Mouse (Mus musculus): ENCODE data around the gene Rgs7. TPM values are rescaled to one million over a fixed set of nuclear protein-coding genes. Genes with fewer than 3 reads are reported as not detected.

Rgs7 gene
- polyA plus RNA-seq, 1 experiment from 2014 or later, result not detected

DNA sequence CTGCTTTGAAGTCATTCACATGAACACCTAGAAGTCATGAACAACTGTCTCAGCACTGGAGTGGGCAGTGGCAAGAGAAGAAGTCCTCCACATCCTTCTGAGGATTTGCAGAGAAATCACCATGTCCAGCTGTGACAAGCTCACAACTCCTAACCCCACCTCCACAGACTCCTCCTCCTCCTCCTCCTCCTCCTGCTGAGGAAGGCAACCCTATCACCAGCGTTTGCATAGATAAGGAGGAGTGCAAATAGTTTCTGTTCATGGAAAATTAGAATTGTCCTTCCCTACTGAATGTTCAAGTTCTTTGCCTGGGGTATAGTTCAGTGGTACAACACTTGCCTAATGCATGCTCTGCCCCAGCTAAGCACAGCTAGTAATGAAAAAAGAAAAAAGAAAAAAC lies 386.0 kb downstream of the Rgs7 start:
- H3K36me3 ChIP-seq (ENCODE audit: inconsistent target), result no peaks in the 10 kb centered on the region
- no peaks in the 10 kb centered on the region for H3K79me2 ChIP-seq (ENCODE audit: inconsistent target)
- no peak overlapping the region for H3K4me3 ChIP-seq (ENCODE audit: inconsistent target)
- 33% methylated on average over 1 of the region's 1 CpGs for WGBS (ENCODE audit: missing documents)
- no peak overlapping the region for H3K27ac ChIP-seq

DNA sequence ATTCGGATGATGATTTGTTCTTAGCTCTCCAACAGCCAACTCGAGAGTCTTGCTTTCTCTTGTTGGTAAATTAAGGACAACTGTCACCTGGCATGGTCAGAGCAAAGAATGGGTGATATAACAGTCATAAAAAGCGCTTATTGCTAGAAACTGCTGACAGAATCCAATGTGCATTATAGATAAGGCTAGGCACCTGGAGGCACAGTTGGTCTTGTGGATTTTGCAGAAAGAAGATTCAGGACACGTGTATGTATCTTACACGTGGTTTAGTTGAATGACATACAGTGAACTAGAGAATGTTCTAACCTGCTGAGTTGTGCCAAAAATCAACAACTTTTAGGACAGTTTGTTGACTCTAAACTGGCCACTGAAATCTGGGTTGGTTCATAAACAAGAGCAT lies 386.9 kb downstream of the Rgs7 start:
- 76% methylated on average over 5 of the region's 5 CpGs for WGBS (ENCODE audit: missing documents)
- Histone ChIP-seq H3K4me3 (ENCODE audit: inconsistent target) (no peak overlapping the region), H3K36me3 (ENCODE audit: inconsistent target) (no peaks in the 10 kb centered on the region), H3K27ac (no peak overlapping the region), H3K79me2 (ENCODE audit: inconsistent target) (no peaks in the 10 kb centered on the region)

DNA sequence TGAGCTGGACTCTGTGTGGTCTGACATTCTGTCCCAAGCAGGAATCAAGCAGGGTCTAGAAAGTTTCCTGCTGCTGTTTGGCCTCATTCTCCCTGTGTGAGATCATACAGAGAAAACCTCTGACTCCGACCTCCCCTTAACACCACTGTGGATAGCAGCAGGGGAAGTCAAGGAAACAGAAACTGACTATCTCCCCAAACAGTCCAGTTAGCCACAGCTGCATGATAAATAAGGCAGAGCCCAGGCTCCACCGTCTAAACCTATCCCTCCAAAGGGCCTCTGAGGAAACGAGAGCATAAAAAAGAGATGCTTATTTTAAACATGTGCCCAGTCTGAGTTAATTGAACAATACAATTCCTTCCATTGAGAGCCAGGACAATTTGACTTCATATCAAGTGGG lies 395.3 kb downstream of the Rgs7 start:
- Histone ChIP-seq H3K27ac (no peak overlapping the region), H3K4me3 (ENCODE audit: inconsistent target) (no peak overlapping the region), H3K79me2 (ENCODE audit: inconsistent target) (no peaks in the 10 kb centered on the region), H3K36me3 (ENCODE audit: inconsistent target) (no peaks in the 10 kb centered on the region)
- WGBS (ENCODE audit: missing documents), result 47% methylated on average over 3 of the region's 3 CpGs

GRCm38 (mm10) chr1:175082104-175082503 lies 410.2 kb downstream of the Rgs7 start:
- 80% methylated on average over 1 of the region's 1 CpGs for WGBS (ENCODE audit: missing documents)
- Histone ChIP-seq H3K36me3 (ENCODE audit: inconsistent target) (no peaks in the 10 kb centered on the region), H3K27ac (no peak overlapping the region), H3K4me3 (ENCODE audit: inconsistent target) (no peak overlapping the region), H3K79me2 (ENCODE audit: inconsistent target) (no peaks in the 10 kb centered on the region)

DNA sequence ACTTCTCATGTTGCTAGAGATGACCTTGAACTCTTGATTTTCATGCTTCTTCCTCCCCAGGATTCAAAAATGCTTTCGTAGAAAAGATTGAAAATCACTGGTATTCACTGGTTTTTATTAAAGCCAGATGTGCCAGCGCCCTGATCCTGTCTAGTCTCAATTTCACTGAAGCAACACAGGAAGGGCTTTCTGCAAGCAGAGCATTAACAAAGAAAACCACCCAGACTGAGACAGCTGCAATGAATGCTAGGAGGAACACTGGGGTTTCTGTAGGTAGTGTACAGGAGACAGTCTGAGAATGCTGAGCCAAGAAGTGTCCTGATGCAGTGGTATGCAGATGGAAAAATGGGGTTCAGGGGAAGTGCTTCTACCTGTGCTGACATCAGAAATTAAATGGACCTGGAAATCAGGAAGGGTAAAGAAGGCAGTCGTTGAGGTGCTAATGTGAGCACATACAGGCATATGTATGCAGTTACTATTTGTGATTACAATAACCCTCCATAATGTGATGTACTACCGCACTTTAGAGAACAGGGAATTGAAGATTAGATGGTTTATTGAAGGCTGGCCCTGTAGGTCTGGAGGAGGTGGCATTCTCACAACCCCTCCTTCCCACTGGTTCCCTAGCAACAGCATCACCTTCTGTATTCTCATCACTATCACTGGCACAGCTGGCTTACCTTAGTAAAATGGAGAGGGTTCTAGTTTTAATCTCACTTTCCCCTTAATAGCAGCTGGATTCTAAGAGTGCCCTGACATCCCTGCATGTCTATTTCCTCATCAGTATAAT lies 412.3 kb downstream of the Rgs7 start:
- Histone ChIP-seq H3K79me2 (ENCODE audit: inconsistent target) (no peaks in the 10 kb centered on the region), H3K4me3 (ENCODE audit: inconsistent target) (no peak overlapping the region), H3K36me3 (ENCODE audit: inconsistent target) (no peaks in the 10 kb centered on the region), H3K27ac (no peak overlapping the region)
- WGBS (ENCODE audit: missing documents), result 86% methylated on average over 4 of the region's 4 CpGs

- 81% methylated on average over 1 of the region's 1 CpGs for WGBS (ENCODE audit: missing documents)
- no peaks in the 10 kb centered on the region for H3K36me3 ChIP-seq (ENCODE audit: inconsistent target)
- H3K4me3 ChIP-seq (ENCODE audit: inconsistent target), result no peak overlapping the region
- H3K27ac ChIP-seq, result no peak overlapping the region
- no peaks in the 10 kb centered on the region for H3K79me2 ChIP-seq (ENCODE audit: inconsistent target)
These were observed 418.6 kb downstream of the Rgs7 start for GRCm38 (mm10) chr1:175073500-175074232.

- H3K4me3 ChIP-seq (ENCODE audit: inconsistent target), result no peak overlapping the region
- WGBS (ENCODE audit: missing documents), result 83% methylated on average over 4 of the region's 4 CpGs
- no peak overlapping the region for H3K27ac ChIP-seq
- H3K36me3 ChIP-seq (ENCODE audit: inconsistent target), result no peaks in the 10 kb centered on the region
- H3K79me2 ChIP-seq (ENCODE audit: inconsistent target), result no peaks in the 10 kb centered on the region
These were observed 422.5 kb downstream of the Rgs7 start for GRCm38 (mm10) chr1:175069758-175070290.

DNA sequence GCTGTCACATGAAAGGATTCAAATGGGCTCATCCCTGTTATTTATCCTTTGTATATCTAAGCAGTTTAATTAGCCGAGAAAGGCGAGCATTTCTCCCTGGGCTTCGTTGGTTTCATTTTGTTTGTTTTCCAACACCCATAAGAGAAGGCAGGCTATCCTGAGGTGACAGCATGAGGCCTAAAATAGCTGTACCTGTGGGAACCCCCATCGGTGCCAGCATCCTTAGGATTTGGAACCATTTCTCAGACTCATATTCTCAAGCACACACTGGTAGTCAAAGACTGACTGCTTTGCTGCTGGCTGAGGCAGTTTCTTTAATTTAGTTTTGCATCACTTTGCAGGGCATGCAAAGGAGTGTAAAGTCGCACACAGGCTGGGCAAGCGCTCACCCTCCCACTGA lies 443.2 kb downstream of the Rgs7 start:
- no peaks in the 10 kb centered on the region for H3K79me2 ChIP-seq (ENCODE audit: inconsistent target)
- H3K4me3 ChIP-seq (ENCODE audit: inconsistent target), result no peak overlapping the region
- 85% methylated on average over 6 of the region's 6 CpGs for WGBS (ENCODE audit: missing documents)
- H3K27ac ChIP-seq, result no peak overlapping the region
- H3K36me3 ChIP-seq (ENCODE audit: inconsistent target), result no peaks in the 10 kb centered on the region

- WGBS (ENCODE audit: missing documents), result 54% methylated on average over 4 of the region's 4 CpGs
- Histone ChIP-seq H3K36me3 (ENCODE audit: inconsistent target) (no peaks in the 10 kb centered on the region), H3K79me2 (ENCODE audit: inconsistent target) (no peaks in the 10 kb centered on the region), H3K27ac (no peak overlapping the region), H3K4me3 (ENCODE audit: inconsistent target) (no peak overlapping the region)
These were observed 451.0 kb downstream of the Rgs7 start for GRCm38 (mm10) chr1:175041167-175041817.

DNA sequence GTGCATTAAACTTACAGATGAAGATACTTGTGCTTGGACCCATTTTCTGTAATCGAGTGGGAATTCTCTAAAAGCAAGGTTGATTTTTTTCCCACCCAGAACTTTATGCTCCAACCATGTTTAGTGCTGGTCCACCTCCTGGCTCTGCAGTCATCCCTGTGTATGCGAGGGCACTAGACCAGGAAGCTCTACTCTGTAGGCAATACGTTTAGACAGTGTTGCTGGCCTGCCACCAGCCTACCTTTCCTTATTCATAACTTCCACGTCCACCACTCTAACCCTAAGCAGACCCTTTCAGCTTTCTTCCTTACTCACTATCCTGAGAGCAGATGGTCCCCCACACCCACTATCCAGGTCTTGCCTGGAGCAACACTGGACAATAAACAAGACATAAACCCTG lies 452.3 kb downstream of the Rgs7 start:
- Histone ChIP-seq H3K4me3 (ENCODE audit: inconsistent target) (no peak overlapping the region), H3K27ac (no peak overlapping the region), H3K36me3 (ENCODE audit: inconsistent target) (no peaks in the 10 kb centered on the region), H3K79me2 (ENCODE audit: inconsistent target) (no peaks in the 10 kb centered on the region)
- 84% methylated on average over 4 of the region's 4 CpGs for WGBS (ENCODE audit: missing documents)

DNA sequence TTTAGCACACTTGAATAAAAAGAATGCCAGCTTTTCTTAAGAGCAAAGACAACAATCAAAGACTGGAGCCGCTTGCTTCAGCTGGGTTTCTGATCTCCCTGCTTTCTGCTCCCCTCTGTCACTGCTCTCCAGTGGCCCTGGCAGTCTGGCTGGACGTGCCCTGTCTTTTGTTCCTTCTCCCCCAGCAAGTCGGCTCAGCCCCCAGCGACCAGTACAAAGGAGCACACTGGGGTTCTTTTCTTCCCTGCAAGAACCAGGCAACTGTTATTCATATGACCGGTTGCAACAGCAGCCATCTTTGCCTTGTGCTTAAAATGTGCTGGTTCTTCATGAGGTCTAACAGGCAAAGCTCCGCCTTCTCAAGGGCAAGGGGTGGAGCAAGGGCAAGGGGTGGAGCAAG lies 452.7 kb downstream of the Rgs7 start:
- Histone ChIP-seq H3K79me2 (ENCODE audit: inconsistent target) (no peaks in the 10 kb centered on the region), H3K4me3 (ENCODE audit: inconsistent target) (no peak overlapping the region), H3K27ac (no peak overlapping the region), H3K36me3 (ENCODE audit: inconsistent target) (no peaks in the 10 kb centered on the region)
- 62% methylated on average over 6 of the region's 6 CpGs for WGBS (ENCODE audit: missing documents)

- Histone ChIP-seq H3K4me3 (ENCODE audit: inconsistent target) (no peak overlapping the region), H3K79me2 (ENCODE audit: inconsistent target) (no peaks in the 10 kb centered on the region), H3K36me3 (ENCODE audit: inconsistent target) (no peaks in the 10 kb centered on the region), H3K27ac (no peak overlapping the region)
- 95% methylated on average over 5 of the region's 5 CpGs for WGBS (ENCODE audit: missing documents)
These were observed 456.8 kb downstream of the Rgs7 start for GRCm38 (mm10) chr1:175035461-175035860.

DNA sequence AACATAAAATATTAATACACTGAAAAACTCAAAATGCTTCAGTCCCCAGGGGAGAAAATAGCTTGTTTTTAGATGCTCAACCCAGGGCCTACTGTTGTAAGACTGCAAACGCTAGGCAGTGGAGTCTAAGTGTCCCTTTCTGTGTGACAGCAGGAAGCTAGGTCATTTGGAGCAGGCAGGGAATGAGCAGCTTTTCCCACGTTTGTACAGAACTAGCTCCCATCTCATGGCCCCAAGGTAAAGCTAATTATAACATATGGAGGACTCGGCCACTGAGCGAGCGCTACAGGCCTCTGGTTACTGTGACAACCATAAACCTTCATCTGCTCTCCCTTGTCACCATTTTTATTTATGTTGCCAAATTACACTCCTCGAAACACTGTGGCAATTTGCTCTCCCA lies 460.3 kb downstream of the Rgs7 start:
- H3K36me3 ChIP-seq (ENCODE audit: inconsistent target), result no peaks in the 10 kb centered on the region
- 77% methylated on average over 6 of the region's 6 CpGs for WGBS (ENCODE audit: missing documents)
- H3K27ac ChIP-seq, result no peak overlapping the region
- H3K79me2 ChIP-seq (ENCODE audit: inconsistent target), result no peaks in the 10 kb centered on the region
- H3K4me3 ChIP-seq (ENCODE audit: inconsistent target), result no peak overlapping the region

DNA sequence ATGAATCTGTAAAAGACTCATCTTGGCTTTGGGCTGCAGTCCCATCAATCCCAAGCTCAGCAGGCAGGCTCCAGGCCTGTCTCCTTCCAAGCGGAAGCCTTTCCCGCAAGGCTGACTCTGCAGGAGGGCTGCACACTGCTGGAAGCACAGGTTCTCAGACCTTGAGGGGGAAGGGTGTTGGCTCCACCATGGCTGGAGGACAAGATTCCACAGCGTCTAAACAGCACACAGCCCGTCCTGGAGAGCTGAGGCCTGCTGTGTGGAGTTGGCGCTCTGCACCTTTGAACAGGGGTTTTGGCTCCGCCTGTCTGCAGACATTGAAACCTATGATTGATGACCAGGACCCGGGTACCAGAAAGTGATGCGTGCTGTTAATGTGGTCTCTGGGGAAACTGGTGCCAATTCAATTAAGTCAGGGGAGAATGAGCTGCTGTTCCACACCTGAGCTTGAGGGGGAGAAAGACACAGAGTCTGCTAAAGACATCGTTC lies 463.5 kb downstream of the Rgs7 start:
- no peak overlapping the region for H3K27ac ChIP-seq
- H3K4me3 ChIP-seq (ENCODE audit: inconsistent target), result no peak overlapping the region
- no peaks in the 10 kb centered on the region for H3K79me2 ChIP-seq (ENCODE audit: inconsistent target)
- no peaks in the 10 kb centered on the region for H3K36me3 ChIP-seq (ENCODE audit: inconsistent target)
- 29% methylated on average over 9 of the region's 9 CpGs for WGBS (ENCODE audit: missing documents)

GRCm38 (mm10) chr1:175028267-175028666 lies 464.0 kb downstream of the Rgs7 start:
- H3K79me2 ChIP-seq (ENCODE audit: inconsistent target), result no peaks in the 10 kb centered on the region
- no peak overlapping the region for H3K27ac ChIP-seq
- H3K36me3 ChIP-seq (ENCODE audit: inconsistent target), result no peaks in the 10 kb centered on the region
- no peak overlapping the region for H3K4me3 ChIP-seq (ENCODE audit: inconsistent target)
- 35% methylated on average over 4 of the region's 4 CpGs for WGBS (ENCODE audit: missing documents)
